ENCODE assay signal across 14 mouse cellular contexts in genomic region chr14:117527053-117527452, GRCm38 (mm10).
"Had no signal": no experiment of that assay in that cellular context is flagged by ENCODE, and none has a peak within 500 bp of the region (broad histone marks: within the 10 kb centered on the region; RNA-seq: fewer than 3 reads in every experiment).

No protein-coding gene starts in this region.

- H3K27me3 ChIP-seq: liver, embryonic 13.5 days had no signal

- DNase-seq: kidney, adult 9 months; kidney, postnatal 14 days; kidney, postnatal 4 days; layer of hippocampus, adult 9-11 months; layer of hippocampus, postnatal 36 days; liver, embryonic 13.5 days; lung, adult 2 months; lung, postnatal 14 days; lung, postnatal 4 days; midbrain, embryonic 14.5 days; thymus, adult 2 months; thymus, postnatal 14 days; thymus, postnatal 4 days had no signal

- H3K36me3 ChIP-seq: liver, embryonic 13.5 days had no signal

- H3K4me3 ChIP-seq: left cerebral cortex, adult 2 months; liver, embryonic 13.5 days had no signal
